Mouse (Mus musculus) layer of hippocampus, adult 9-10 months (tissue): ENCODE measurements around the gene Gm3264.
"Not testable (repeated sequence)": the region's sequence is repeated elsewhere in the genome, so short reads cannot be mapped to it uniquely, and the experiment has no call there.

Source experiments
- DNase-seq: peaks from one replicate; pipeline ENCODE4 v3.0.0; 2022; ENCODE audit warnings: low spot score

Gm3264 gene

GRCm38 (mm10) chr14:4855299-4855980 lies at the start of gene Gm3264:
TSS of gene Gm3264 (plus strand) at chr14:4855576.
- DNase-seq = not testable (repeated sequence)

DNA sequence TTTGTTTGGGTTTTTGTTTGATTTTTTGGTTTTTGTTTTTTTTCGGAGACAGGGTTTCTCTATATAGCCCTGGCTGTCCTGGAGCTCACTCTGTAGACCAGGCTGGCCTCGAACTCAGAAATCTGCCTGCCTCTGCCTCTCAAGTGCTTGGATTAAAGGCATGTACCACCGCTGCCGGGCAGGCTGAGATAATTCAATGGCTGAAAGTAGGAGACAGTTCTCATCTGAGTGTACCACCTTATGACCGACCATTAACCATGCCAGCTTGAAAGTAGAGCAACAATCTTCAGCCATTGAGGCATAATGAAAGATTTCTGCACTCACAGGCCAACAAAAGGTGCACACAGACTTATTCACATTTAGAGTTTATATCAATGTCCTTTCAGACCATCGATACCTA lies 49.0 kb upstream of the Gm3264 start:
- DNase-seq = not testable (repeated sequence)

DNA sequence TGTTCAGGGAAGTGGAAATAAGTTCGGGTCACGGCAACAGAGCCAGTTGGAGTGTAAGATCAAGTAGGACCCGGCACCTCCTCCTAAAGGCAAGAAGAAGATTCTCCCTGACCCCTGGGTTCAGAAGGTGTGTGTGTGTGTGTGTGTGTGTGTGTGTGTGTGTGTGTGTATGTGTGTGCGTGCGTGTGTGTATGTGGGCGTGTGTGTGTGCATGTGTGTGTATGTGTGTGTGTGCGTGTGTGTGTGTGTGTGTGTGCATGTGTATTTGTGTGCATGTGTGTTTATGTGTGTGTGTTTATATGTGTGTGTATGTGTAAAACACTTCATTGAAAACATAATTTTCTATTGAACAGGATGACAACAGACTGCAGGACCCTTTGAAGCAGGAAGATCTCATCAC lies 33.4 kb upstream of the Gm3264 start:
- not testable (repeated sequence) for DNase-seq

- DNase-seq = not testable (repeated sequence)
Observed at GRCm38 (mm10) chr14:4837806-4838205, 17.6 kb upstream of the Gm3264 start, which contains the start of gene Gm3269. TSS of gene Gm3269 (plus strand) at chr14:4838106.

- not testable (repeated sequence) for DNase-seq
Observed at GRCm38 (mm10) chr14:4892116-4892515, 36.7 kb downstream of the Gm3264 start, which contains the start of gene Gm3278. TSS of gene Gm3278 (plus strand) at chr14:4892416.
